Mouse (Mus musculus): ENCODE measurements around the gene Abca4. TPM values are rescaled to one million over a fixed set of nuclear protein-coding genes. Genes with fewer than 3 reads are reported as not detected.

Abca4 gene
- polyA plus RNA-seq, 1 experiment = 0.30 TPM

- 80% methylated on average over 6 of the region's 6 CpGs for WGBS
- Histone ChIP-seq H3K4me3 (ENCODE audit: extremely low read depth, insufficient read depth, insufficient read length) (no peak overlapping the region), H3K27ac (ENCODE audit: insufficient read depth, low read length) (no peak overlapping the region), H3K36me3 (ENCODE audit: control insufficient read depth, insufficient read depth, low read length) (no peaks in the 10 kb centered on the region), H3K4me1 (ENCODE audit: control insufficient read depth, insufficient read depth, insufficient read length) (no peaks in the 10 kb centered on the region), H3K27me3 (ENCODE audit: control insufficient read depth, insufficient read depth, low read length) (no peaks in the 10 kb centered on the region)
- no peak for DNase-seq (ENCODE audit: low read depth in 1 of 2, low spot score in 2 of 2)
- TF ChIP-seq CTCF (IDR thresholded peaks at IDR 0.05; ENCODE audit: extremely low read depth, insufficient read depth, insufficient read length, insufficient replicate concordance) (no peak), POLR2A (IDR thresholded peaks at IDR 0.05; ENCODE audit: low read depth, low read length) (no peak)
Measured at GRCm38 (mm10) chr3:122049158-122049557, 4.9 kb downstream of the Abca4 start.

DNA sequence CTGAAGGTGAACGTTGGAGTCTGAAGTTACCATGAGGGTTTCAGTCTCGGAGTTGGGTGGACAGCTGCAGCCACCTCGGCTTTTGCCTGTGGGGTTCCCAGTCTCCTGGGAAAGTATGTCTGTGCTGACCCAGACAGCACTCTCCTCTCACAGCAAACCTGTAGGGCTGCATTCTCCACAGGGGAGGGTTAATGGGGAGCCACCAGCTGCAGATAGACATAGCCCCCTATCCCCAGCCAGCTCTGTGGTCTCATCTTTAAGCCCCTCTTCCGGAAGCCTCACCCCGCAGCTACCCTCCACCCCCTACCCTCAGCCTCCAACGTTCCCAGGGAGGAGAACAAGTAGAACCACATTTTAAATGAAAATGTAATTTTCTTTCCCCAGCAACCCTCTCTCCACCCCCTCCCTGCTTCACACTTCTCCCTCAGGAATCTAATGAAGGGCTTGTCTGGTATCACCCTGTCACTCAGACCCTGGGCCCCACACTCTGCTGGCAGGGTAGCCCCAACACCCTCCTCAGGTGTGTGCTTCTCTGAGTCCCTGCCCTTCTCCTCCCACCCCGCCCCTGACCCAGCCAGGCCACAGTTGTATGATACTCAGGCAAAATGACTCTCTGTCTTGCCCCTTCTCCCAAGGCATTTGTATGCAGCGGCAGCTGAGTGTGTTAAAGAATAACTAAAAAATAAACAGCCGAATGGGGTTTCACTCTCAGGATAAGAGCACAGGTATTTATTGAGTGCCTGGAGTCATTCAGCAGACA, 14.4 kb downstream of the Abca4 start:
- TF ChIP-seq POLR2A (IDR thresholded peaks at IDR 0.05; ENCODE audit: low read depth, low read length) = no peak
- no peak for TF ChIP-seq CTCF (IDR thresholded peaks at IDR 0.05; ENCODE audit: extremely low read depth, insufficient read depth, insufficient read length, insufficient replicate concordance)
- no peak for DNase-seq (ENCODE audit: low read depth in 1 of 2, low spot score in 2 of 2)
- no peaks in the 10 kb centered on the region for H3K4me1 ChIP-seq (ENCODE audit: control insufficient read depth, insufficient read depth, insufficient read length)
- H3K27me3 ChIP-seq (ENCODE audit: control insufficient read depth, insufficient read depth, low read length) = no peaks in the 10 kb centered on the region
- H3K27ac ChIP-seq (ENCODE audit: insufficient read depth, low read length) = no peak overlapping the region
- no peak overlapping the region for H3K4me3 ChIP-seq (ENCODE audit: extremely low read depth, insufficient read depth, insufficient read length)
- 84% methylated on average over 9 of the region's 9 CpGs for WGBS
- no peaks in the 10 kb centered on the region for H3K36me3 ChIP-seq (ENCODE audit: control insufficient read depth, insufficient read depth, low read length)

DNA sequence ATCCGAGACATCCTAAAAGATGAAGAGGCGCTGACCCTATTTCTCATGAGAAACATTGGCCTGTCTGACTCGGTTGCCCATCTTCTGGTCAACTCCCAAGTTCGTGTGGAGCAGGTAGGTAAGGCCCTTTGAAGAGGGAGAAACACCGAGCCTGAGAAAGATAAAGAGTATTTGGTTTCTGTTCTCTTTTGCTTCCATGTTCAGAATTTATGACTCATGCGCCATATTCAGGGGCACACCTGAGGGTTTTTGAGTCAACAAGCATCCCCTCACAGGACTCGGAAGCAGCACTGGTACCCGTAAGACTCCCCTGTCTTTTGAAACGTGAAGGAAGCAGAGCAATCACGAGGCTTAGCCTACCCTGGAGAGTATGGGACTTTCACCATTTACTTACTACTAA, 18.3 kb downstream of the Abca4 start:
- H3K4me3 ChIP-seq (ENCODE audit: extremely low read depth, insufficient read depth, insufficient read length) = no peak overlapping the region
- no peak for DNase-seq (ENCODE audit: low read depth in 1 of 2, low spot score in 2 of 2)
- no peak for TF ChIP-seq CTCF (IDR thresholded peaks at IDR 0.05; ENCODE audit: extremely low read depth, insufficient read depth, insufficient read length, insufficient replicate concordance)
- TF ChIP-seq POLR2A (IDR thresholded peaks at IDR 0.05; ENCODE audit: low read depth, low read length) = no peak
- H3K4me1 ChIP-seq (ENCODE audit: control insufficient read depth, insufficient read depth, insufficient read length) = no peaks in the 10 kb centered on the region
- 90% methylated on average over 10 of the region's 10 CpGs for WGBS
- H3K36me3 ChIP-seq (ENCODE audit: control insufficient read depth, insufficient read depth, low read length) = no peaks in the 10 kb centered on the region
- H3K27me3 ChIP-seq (ENCODE audit: control insufficient read depth, insufficient read depth, low read length) = no peaks in the 10 kb centered on the region
- H3K27ac ChIP-seq (ENCODE audit: insufficient read depth, low read length) = no peak overlapping the region

- no peak for TF ChIP-seq CTCF (IDR thresholded peaks at IDR 0.05; ENCODE audit: extremely low read depth, insufficient read depth, insufficient read length, insufficient replicate concordance)
- TF ChIP-seq POLR2A (IDR thresholded peaks at IDR 0.05; ENCODE audit: low read depth, low read length) = no peak
- H3K27ac ChIP-seq (ENCODE audit: insufficient read depth, low read length) = no peak overlapping the region
- H3K27me3 ChIP-seq (ENCODE audit: control insufficient read depth, insufficient read depth, low read length) = no peaks in the 10 kb centered on the region
- 80% methylated on average over 13 of the region's 13 CpGs for WGBS
- H3K36me3 ChIP-seq (ENCODE audit: control insufficient read depth, insufficient read depth, low read length) = no peaks in the 10 kb centered on the region
- no peak overlapping the region for H3K4me3 ChIP-seq (ENCODE audit: extremely low read depth, insufficient read depth, insufficient read length)
- no peaks in the 10 kb centered on the region for H3K4me1 ChIP-seq (ENCODE audit: control insufficient read depth, insufficient read depth, insufficient read length)
- no peak for DNase-seq (ENCODE audit: low read depth in 1 of 2, low spot score in 2 of 2)
Measured at GRCm38 (mm10) chr3:122064556-122065410, 20.5 kb downstream of the Abca4 start.

DNA sequence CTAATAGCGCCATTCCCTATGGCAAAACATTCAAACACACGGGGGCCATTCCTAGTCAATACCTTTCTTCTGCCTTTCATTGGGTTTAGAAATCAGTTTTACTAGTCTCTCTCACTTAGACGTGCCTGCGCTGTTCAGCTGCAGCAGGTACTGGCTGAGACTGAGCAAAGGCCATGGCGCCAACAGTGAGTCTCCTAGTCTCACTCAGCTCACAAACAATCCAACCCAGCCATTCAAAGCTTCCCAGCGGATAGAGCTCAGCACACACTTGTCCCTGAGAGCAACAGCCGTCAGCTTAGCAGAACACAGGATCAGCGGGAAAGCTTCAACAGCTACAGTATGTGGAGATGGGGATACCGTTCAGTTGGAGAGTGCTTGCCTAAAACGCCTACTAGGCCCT, 27.5 kb downstream of the Abca4 start:
- H3K4me1 ChIP-seq (ENCODE audit: control insufficient read depth, insufficient read depth, insufficient read length) = no peaks in the 10 kb centered on the region
- no peaks in the 10 kb centered on the region for H3K36me3 ChIP-seq (ENCODE audit: control insufficient read depth, insufficient read depth, low read length)
- WGBS = 95% methylated on average over 10 of the region's 10 CpGs
- no peak overlapping the region for H3K27ac ChIP-seq (ENCODE audit: insufficient read depth, low read length)
- H3K27me3 ChIP-seq (ENCODE audit: control insufficient read depth, insufficient read depth, low read length) = no peaks in the 10 kb centered on the region
- TF ChIP-seq POLR2A (IDR thresholded peaks at IDR 0.05; ENCODE audit: low read depth, low read length) (no peak), CTCF (IDR thresholded peaks at IDR 0.05; ENCODE audit: extremely low read depth, insufficient read depth, insufficient read length, insufficient replicate concordance) (no peak)
- H3K4me3 ChIP-seq (ENCODE audit: extremely low read depth, insufficient read depth, insufficient read length) = no peak overlapping the region
- no peak for DNase-seq (ENCODE audit: low read depth in 1 of 2, low spot score in 2 of 2)

DNA sequence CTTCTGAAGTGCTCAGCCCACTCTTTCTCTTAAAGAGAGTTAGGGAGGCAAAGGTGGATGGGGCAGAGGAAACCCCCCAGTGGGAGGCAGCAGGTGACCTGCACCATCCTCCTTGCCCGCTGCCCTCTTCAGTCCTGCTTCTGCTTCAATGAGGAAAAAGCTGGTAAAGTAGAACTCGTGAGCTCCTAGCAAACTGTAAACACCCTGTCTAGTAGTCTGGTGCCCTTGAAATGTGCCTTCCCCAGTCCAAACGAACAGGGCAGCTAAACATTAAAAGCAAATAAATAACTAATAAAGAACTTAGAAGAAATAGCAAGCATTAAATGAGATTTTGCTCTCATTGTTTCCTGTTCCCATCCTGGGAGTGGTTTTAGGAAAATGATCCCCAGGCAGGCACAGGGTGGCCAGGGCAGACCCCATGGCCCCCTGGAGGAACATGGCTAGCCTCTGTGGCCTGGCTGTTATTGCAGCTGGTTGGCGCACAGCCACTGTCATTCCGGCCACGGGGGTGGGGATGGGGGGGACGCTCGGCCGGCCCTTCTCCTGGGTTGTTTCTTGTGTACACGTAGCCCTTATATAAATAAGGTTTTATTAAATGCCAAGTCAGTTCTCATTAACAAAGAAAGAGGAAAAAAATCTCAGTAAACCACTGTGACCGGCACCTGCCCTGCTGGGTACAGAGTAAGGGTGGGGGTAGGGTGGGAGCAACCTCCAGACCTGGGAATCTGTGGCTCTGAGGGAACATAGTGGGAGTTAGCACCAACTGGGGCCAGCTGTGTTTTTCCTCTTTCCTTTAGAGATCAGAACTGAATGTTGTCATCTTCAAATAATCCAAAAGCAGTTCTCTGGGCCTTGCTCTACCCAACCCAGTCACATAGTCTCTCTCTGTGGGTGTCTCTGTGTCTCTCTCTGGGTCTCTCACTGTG, 28.7 kb downstream of the Abca4 start:
- Histone ChIP-seq H3K36me3 (ENCODE audit: control insufficient read depth, insufficient read depth, low read length) (no peaks in the 10 kb centered on the region), H3K27ac (ENCODE audit: insufficient read depth, low read length) (no peak overlapping the region), H3K27me3 (ENCODE audit: control insufficient read depth, insufficient read depth, low read length) (no peaks in the 10 kb centered on the region), H3K4me3 (ENCODE audit: extremely low read depth, insufficient read depth, insufficient read length) (no peak overlapping the region), H3K4me1 (ENCODE audit: control insufficient read depth, insufficient read depth, insufficient read length) (no peaks in the 10 kb centered on the region)
- 82% methylated on average over 11 of the region's 11 CpGs for WGBS
- DNase-seq (ENCODE audit: low read depth in 1 of 2, low spot score in 2 of 2) = no peak
- TF ChIP-seq CTCF (IDR thresholded peaks at IDR 0.05; ENCODE audit: extremely low read depth, insufficient read depth, insufficient read length, insufficient replicate concordance) (no peak), POLR2A (IDR thresholded peaks at IDR 0.05; ENCODE audit: low read depth, low read length) (no peak)

Data from spleen, adult 2 months (tissue).